Mouse (Mus musculus) brain, embryonic 14.5 days (tissue): ENCODE results near the gene Mob3b.

Experiments
- CTCF ChIP-seq: fragments of 200-500 bp; IDR thresholded peaks from 2 replicates; pipeline ENCODE4 v1.5.1; 2012; ENCODE audit warnings: inconsistent platforms, mild to moderate bottlenecking, moderate library complexity, borderline replicate concordance; ENCODE audit not compliant: insufficient read depth, insufficient read length; ENCODE audit errors: extremely low read depth
- POLR2A ChIP-seq: fragments of 200-500 bp; IDR thresholded peaks from 2 replicates; pipeline ENCODE4 v1.6.1; 2012; ENCODE audit warnings: mild to moderate bottlenecking, inconsistent platforms, borderline replicate concordance; ENCODE audit not compliant: poor library complexity, insufficient read depth, insufficient read length, severe bottlenecking; ENCODE audit errors: extremely low read depth

DNA sequence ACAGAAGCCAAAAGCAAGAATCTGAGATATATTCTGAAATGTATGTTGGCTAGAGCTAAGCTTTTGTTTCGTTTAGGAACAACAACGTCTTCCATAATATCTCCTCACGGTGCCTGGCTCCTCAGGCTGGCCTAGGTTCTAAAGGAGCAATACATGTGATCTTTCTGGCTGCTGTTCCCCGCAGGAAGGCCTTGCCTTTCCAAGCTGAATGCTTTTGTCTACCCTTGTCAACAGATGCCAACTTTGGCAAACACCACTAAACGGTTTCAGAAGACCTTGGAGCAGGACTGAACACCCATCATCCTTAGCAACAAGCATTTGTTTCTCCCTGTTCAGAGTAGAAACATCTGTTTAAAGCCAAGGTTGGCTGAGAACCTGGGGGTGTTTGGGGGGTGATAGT lies 126.1 kb downstream of the Mob3b start:
- TF ChIP-seq POLR2A (no peak), CTCF (no peak)
